8 mouse cellular contexts compared by ENCODE assay signal in the genomic region with DNA sequence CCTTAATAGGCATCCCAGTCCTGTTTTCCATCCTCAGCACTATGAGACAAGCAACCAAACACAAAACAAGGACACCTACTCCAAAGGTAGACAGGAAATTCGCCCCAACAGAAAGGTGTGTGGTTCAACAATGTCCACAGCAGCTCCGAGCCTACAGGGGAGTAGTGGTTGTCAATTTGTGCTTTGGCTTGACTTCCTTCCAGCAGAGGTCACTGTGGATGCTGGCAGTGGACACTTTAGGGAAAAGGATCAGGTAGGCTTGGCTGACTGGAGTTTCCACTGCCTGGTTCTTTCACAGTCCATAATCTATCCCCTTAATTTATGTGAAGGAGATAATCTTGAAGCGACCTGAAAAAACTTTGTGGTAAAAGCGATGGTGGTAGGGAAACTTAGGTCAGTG. TPM values are rescaled to one million over a fixed set of nuclear protein-coding genes. Genes with fewer than 3 reads are reported as not detected.
A peak's percentile ranks its signal among the peaks of the same experiment; 100 is the strongest.
DNase-seq lines count a peak whose midpoint lies in the region; ATAC-seq and TF ChIP-seq lines count a peak whose summit lies in the region.

No protein-coding gene starts in this region.

- 63% methylated on average over 4 of the region's 4 CpGs for WGBS in midbrain, embryonic 15.5 days

- no peak overlapping the region for H3K4me3 ChIP-seq in layer of hippocampus, adult 2 months
- peak overlapping the region; percentile 87; the same call in 1 of the 2 replicates for H3K4me3 ChIP-seq in midbrain, embryonic 15.5 days

- TF ChIP-seq CTCF in layer of hippocampus, adult 2 months (conservative IDR thresholded peaks at IDR 0.05) = peak; percentile 56

- no peaks in the 10 kb centered on the region for H3K27me3 ChIP-seq in midbrain, embryonic 15.5 days (replicated peaks)

- H3K4me1 ChIP-seq in midbrain, embryonic 15.5 days = peaks cover 33% of the 10 kb centered on the region

- peak overlapping the region; percentile 93; the same call in 1 of the 2 replicates for H3K27ac ChIP-seq in layer of hippocampus, adult 2 months
- no peak overlapping the region for H3K27ac ChIP-seq in midbrain, embryonic 15.5 days

- DNase-seq in adrenal gland, postnatal 36 days = peak; percentile 10 to 29
- DNase-seq in adrenal gland, postnatal 25 days = no peak
- DNase-seq in layer of hippocampus, adult 2 months (ENCODE audit: low spot score in 2 of 2) = no peak
- no peak for DNase-seq in layer of hippocampus, postnatal 36 days
- peak; percentile 78 to 79 for DNase-seq in cerebellum, postnatal 10 days
- no peak for DNase-seq in right cerebral cortex, postnatal 25 days
- DNase-seq in ovary, postnatal 36 days (ENCODE audit: low spot score) = no peak

- H3K9me3 ChIP-seq in midbrain, embryonic 15.5 days = no peaks in the 10 kb centered on the region

- no peak for ATAC-seq in midbrain, embryonic 15.5 days (replicated peaks)

- no peak overlapping the region for H3K9ac ChIP-seq in midbrain, embryonic 15.5 days

- peak overlapping the region; percentile 58 for H3K4me2 ChIP-seq in midbrain, embryonic 15.5 days

- no peaks in the 10 kb centered on the region for H3K36me3 ChIP-seq in midbrain, embryonic 15.5 days (replicated peaks)

RNA-seq across cellular contexts. Expression of a gene that starts 2.6 kb away (rescaled TPM):
- 10 to 100 TPM in 1 of 2 experiments, 1 to 10 TPM in 1; 9.2 to 11.8 TPM for total RNA-seq in adrenal gland, postnatal 36 days (2021)
- total RNA-seq in adrenal gland, postnatal 25 days (2021) = 6.6 and 8.0 TPM in 2 replicates
- 10 to 100 TPM; 74.2 to 75.8 TPM for total RNA-seq in layer of hippocampus, adult 2 months (2021)
- 10 to 100 TPM; 72.6 to 77.2 TPM for total RNA-seq in layer of hippocampus, postnatal 36 days (2021)
- polyA plus RNA-seq in midbrain, embryonic 15.5 days (2015; fragmentation: Nextera tagmentation; extraction: Ambion mirVana) = 60.0 and 65.7 TPM in 2 replicates

Comparison
In these comparisons a context has a peak if more than half of its experiments do, and no peak if none do; other contexts are left out.
1. DNase-seq: peak in adrenal gland, postnatal 36 days (2 of 2) and cerebellum, postnatal 10 days (2 of 2); none in adrenal gland, postnatal 25 days (single experiment), layer of hippocampus, adult 2 months (0 of 2), layer of hippocampus, postnatal 36 days (0 of 2), right cerebral cortex, postnatal 25 days (single experiment) and ovary, postnatal 36 days (single experiment).